Mouse (Mus musculus) heart, embryonic 11.5 days (tissue): ENCODE data around the gene Abi1. TPM values are rescaled to one million over a fixed set of nuclear protein-coding genes. Genes with fewer than 3 reads are reported as not detected.

ENCODE experiments used
- ATAC-seq: fragments of 200-750 bp; cut with Nextera tagmentation; replicated peaks from 2 replicates; pipeline ENCODE4 v1.8.0; 2017; ENCODE audit warnings: moderate library complexity; ENCODE audit not compliant: insufficient number of reproducible peaks, low FRiP score, low TSS enrichment
- H3K27ac ChIP-seq: fragments of 300-500 bp; sonication (generic); 2 replicates; pipeline ENCODE4 v1.5.1; 2014; ENCODE audit warnings: mild to moderate bottlenecking, low read depth, low read length
- H3K27me3 ChIP-seq: fragments of 300-500 bp; sonication (generic); 2 replicates; pipeline ENCODE4 v1.6.1; 2014; ENCODE audit warnings: mild to moderate bottlenecking, low read length, mixed read lengths; ENCODE audit not compliant: control insufficient read depth, insufficient read depth
- H3K36me3 ChIP-seq: fragments of 300-500 bp; sonication (generic); 2 replicates; pipeline ENCODE4 v1.6.1; 2014; ENCODE audit warnings: mild to moderate bottlenecking, low read length, moderate library complexity, mixed read lengths; ENCODE audit not compliant: control insufficient read depth, insufficient read depth
- H3K4me1 ChIP-seq: fragments of 300-500 bp; sonication (generic); 2 replicates; pipeline ENCODE4 v1.6.1; 2014; ENCODE audit warnings: low read length; ENCODE audit not compliant: control insufficient read depth, insufficient read depth
- H3K4me2 ChIP-seq: fragments of 300-500 bp; sonication (generic); 2 replicates; pipeline ENCODE4 v1.6.1; 2014; ENCODE audit warnings: mild to moderate bottlenecking, moderate library complexity
- H3K4me3 ChIP-seq: fragments of 300-500 bp; sonication (generic); 2 replicates; pipeline ENCODE4 v1.5.1; 2014; ENCODE audit warnings: low read depth, low read length
- H3K9ac ChIP-seq: fragments of 300-500 bp; sonication (generic); 2 replicates; pipeline ENCODE4 v1.6.1; 2014; ENCODE audit warnings: mild to moderate bottlenecking, low read depth, low read length, moderate library complexity
- H3K9me3 ChIP-seq: fragments of 300-500 bp; sonication (generic); replicated peaks from 2 replicates; pipeline ENCODE4 v1.6.1; 2016; ENCODE audit warnings: low read length; ENCODE audit not compliant: control insufficient read depth
- WGBS: fragments of 180-500 bp; shearing (Covaris S2); extraction: QIAGEN DNeasy Blood & Tissue Kit; methylation state at CpG from one replicate; pipeline ENCODE4 v1.1.7; 2014; ENCODE audit not compliant: insufficient replicate concordance; 5-methylcytosine and 5-hydroxymethylcytosine counted together
- polyA plus RNA-seq: library from polyadenylated mRNA; unstranded; fragments of >200 nt; fragmentation: Nextera tagmentation; extraction: Ambion mirVana; gene quantifications from 2 replicates; pipeline ENCODE4 v1.2.1, GENCODE M21; 2014

The Abi1 gene
- polyA plus RNA-seq, 1 experiment from 2014 or later: 35.3 TPM

DNA sequence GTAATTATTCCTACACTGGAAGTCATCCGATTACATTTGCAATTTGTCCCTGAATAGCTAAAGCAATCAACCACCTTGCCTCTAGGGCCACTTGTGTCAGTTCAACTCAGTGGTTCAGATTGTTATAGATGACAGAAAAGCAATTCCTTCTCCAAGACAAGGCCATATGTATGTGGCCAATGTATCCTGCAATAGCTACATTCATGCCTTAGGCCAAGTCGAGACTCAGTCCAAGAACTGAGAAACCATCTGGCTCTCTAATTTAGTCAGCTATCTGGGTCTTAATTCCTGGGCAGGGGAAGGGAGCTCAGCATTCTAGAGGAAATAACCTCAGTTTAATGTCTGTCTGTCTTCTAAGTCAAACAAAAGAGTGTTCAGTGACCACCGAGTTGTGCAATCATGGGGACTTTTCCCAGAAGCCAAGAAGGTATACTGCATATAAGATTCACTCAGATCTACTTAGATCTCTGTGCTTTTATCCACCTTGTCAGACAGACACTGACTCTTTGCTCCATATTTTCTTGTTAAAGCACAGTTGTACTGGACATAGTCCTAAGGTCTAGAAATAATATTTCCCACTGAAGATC lies 62.6 kb downstream of the Abi1 start:
- Histone ChIP-seq H3K27ac (no peak overlapping the region), H3K4me1 (no peaks in the 10 kb centered on the region), H3K27me3 (no peaks in the 10 kb centered on the region), H3K4me2 (no peak overlapping the region), H3K9me3 (no peaks in the 10 kb centered on the region), H3K9ac (no peak overlapping the region), H3K36me3 (no peaks in the 10 kb centered on the region), H3K4me3 (no peak overlapping the region)
- WGBS: 79% methylated on average over 3 of the region's 3 CpGs
- no peak for ATAC-seq

- WGBS: 93% methylated on average over 3 of the region's 3 CpGs
These were observed 77.1 kb downstream of the Abi1 start for GRCm38 (mm10) chr2:22962970-22963369.

DNA sequence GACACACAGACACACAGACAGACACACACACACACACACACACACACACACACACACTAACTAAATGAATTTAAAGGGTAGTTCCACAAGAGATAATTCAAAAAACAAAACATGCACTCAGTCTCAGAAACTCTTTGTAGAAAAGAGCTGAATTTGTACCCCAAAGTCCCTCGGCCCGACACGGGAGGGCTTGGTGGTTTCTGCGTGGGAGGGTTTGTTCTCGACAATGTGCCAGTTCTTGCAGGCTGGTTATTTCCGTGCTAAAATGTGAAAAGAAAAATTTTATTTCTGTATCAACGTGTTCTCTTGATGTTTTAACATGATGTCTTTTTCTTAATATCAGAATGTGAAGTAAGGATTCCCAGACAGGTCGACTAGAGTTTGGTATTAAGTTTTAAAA lies 77.8 kb downstream of the Abi1 start:
- no peaks in the 10 kb centered on the region for H3K9me3 ChIP-seq
- peaks cover 2% of the 10 kb centered on the region; the same call in 1 of the 2 replicates for H3K36me3 ChIP-seq
- no peaks in the 10 kb centered on the region for H3K27me3 ChIP-seq
- 90% methylated on average over 8 of the region's 8 CpGs for WGBS
- H3K4me2 ChIP-seq: no peak overlapping the region
- no peak overlapping the region for H3K27ac ChIP-seq
- no peaks in the 10 kb centered on the region for H3K4me1 ChIP-seq
- no peak for ATAC-seq
- no peak overlapping the region for H3K9ac ChIP-seq
- no peak overlapping the region for H3K4me3 ChIP-seq

More at GRCm38 (mm10) chr2:22962970-22963369, 77.1 kb downstream of the Abi1 start:
- H3K36me3 ChIP-seq: peaks cover 2% of the 10 kb centered on the region; the same call in 1 of the 2 replicates
- H3K9me3 ChIP-seq: no peaks in the 10 kb centered on the region
- no peak overlapping the region for H3K4me2 ChIP-seq
- no peak overlapping the region for H3K27ac ChIP-seq
- no peak overlapping the region for H3K9ac ChIP-seq
- no peaks in the 10 kb centered on the region for H3K4me1 ChIP-seq
- no peak overlapping the region for H3K4me3 ChIP-seq
- ATAC-seq: no peak
- no peaks in the 10 kb centered on the region for H3K27me3 ChIP-seq

DNA sequence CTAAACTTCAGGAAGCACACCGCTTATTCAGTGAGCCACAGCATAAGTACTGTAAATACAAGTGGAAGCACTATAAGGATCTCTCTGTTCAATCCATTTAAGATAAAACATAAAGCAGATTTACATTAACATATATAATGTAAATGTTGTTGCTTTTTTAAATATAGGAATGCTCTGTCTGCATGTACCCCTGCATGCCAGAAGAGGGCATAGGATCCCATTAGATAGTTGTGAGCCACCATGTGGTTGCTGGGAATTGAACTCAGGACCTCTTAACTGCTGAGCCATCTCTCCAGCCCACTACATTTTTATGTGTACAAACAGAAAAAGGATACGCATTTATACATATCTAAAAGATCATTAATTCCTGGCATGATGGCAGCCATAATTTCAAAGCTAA lies 78.4 kb downstream of the Abi1 start:
- Histone ChIP-seq H3K4me3 (no peak overlapping the region), H3K36me3 (peaks cover 2% of the 10 kb centered on the region; the same call in 1 of the 2 replicates), H3K4me1 (no peaks in the 10 kb centered on the region), H3K27ac (no peak overlapping the region), H3K9ac (no peak overlapping the region), H3K27me3 (no peaks in the 10 kb centered on the region), H3K9me3 (no peaks in the 10 kb centered on the region), H3K4me2 (no peak overlapping the region)
- no peak for ATAC-seq
- 89% methylated on average over 2 of the region's 2 CpGs for WGBS

DNA sequence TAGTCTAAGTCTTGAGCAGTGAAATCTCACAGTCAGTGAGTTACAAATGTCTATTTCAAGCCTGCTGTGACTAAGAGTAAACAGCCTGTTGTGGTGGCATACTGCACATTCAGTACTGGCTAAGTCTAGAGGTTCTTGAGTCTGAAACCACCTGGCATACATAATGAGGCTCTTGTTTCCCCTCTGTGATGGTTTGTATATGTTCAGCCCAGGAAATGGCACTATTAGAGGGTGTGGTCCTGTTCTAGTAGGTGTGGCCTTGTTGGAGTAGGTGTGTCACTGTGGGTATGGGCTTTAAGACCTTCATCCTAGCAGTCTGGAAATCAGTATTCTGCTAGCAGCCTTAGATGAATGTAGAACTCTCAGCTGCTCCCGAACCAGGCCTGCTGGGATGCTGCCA lies 82.6 kb downstream of the Abi1 start:
- no peak for ATAC-seq
- H3K27ac ChIP-seq: no peak overlapping the region
- no peaks in the 10 kb centered on the region for H3K27me3 ChIP-seq
- H3K36me3 ChIP-seq: peaks cover 2% of the 10 kb centered on the region; the same call in 1 of the 2 replicates
- H3K4me2 ChIP-seq: no peak overlapping the region
- no peak overlapping the region for H3K4me3 ChIP-seq
- no peaks in the 10 kb centered on the region for H3K9me3 ChIP-seq
- WGBS: 76% methylated on average over 1 of the region's 1 CpGs
- no peak overlapping the region for H3K9ac ChIP-seq
- H3K4me1 ChIP-seq: no peaks in the 10 kb centered on the region

- no peaks in the 10 kb centered on the region for H3K9me3 ChIP-seq
- 76% methylated on average over 5 of the region's 5 CpGs for WGBS
- no peak for ATAC-seq
These were observed 84.1 kb downstream of the Abi1 start for GRCm38 (mm10) chr2:22955914-22956313.

GRCm38 (mm10) chr2:22954278-22954677 lies 85.8 kb downstream of the Abi1 start:
- Histone ChIP-seq H3K36me3 (peaks cover 2% of the 10 kb centered on the region; the same call in 1 of the 2 replicates), H3K27ac (no peak overlapping the region), H3K9ac (no peak overlapping the region), H3K4me3 (no peak overlapping the region), H3K9me3 (no peaks in the 10 kb centered on the region), H3K4me1 (peaks cover 4% of the 10 kb centered on the region), H3K4me2 (no peak overlapping the region), H3K27me3 (no peaks in the 10 kb centered on the region)
- WGBS: 84% methylated on average over 4 of the region's 4 CpGs
- no peak for ATAC-seq

More at GRCm38 (mm10) chr2:22955914-22956313, 84.1 kb downstream of the Abi1 start:
- Histone ChIP-seq H3K4me3 (no peak overlapping the region), H3K27ac (no peak overlapping the region), H3K4me1 (no peaks in the 10 kb centered on the region), H3K4me2 (no peak overlapping the region), H3K27me3 (no peaks in the 10 kb centered on the region), H3K9ac (no peak overlapping the region), H3K36me3 (peaks cover 2% of the 10 kb centered on the region; the same call in 1 of the 2 replicates)

- Histone ChIP-seq H3K9ac (no peak overlapping the region), H3K27ac (0 out of 2 replicates have a peak overlapping the region, but pooled peaks have one; percentile 35), H3K9me3 (no peaks in the 10 kb centered on the region), H3K4me3 (no peak overlapping the region), H3K4me1 (peaks cover 4% of the 10 kb centered on the region), H3K36me3 (no peaks in the 10 kb centered on the region), H3K27me3 (no peaks in the 10 kb centered on the region), H3K4me2 (no peak overlapping the region)
- WGBS: 17% methylated on average over 4 of the region's 4 CpGs
- ATAC-seq: no peak
These were observed 90.1 kb downstream of the Abi1 start for GRCm38 (mm10) chr2:22949956-22950355.

DNA sequence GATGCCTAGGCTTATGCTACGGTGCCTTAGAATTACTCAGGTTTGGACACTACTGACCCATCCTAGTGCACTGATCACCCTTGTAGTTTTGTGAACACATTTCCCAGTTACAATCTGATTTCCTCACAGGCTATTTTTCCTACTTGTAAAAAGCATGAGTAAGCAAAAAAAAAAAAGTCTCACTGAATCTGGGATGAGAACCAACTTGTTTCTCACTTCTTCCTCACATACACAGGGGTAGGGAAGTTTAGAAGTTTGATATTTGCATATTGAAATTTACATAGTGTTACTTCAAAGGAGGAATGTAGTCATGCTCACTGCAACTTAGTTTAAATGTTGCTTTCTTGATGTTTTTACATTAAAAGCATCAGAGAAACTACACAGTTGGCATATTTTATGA lies 106.5 kb downstream of the Abi1 start:
- Histone ChIP-seq H3K36me3 (peaks cover 3% of the 10 kb centered on the region), H3K4me1 (no peaks in the 10 kb centered on the region), H3K9me3 (no peaks in the 10 kb centered on the region), H3K4me3 (no peak overlapping the region), H3K9ac (no peak overlapping the region), H3K27ac (no peak overlapping the region), H3K27me3 (no peaks in the 10 kb centered on the region), H3K4me2 (no peak overlapping the region)
- ATAC-seq: no peak
- 85% methylated on average over 1 of the region's 1 CpGs for WGBS
